Mouse (Mus musculus) myocyte (in vitro differentiated cells): Measurements from ENCODE around the gene Bcas3.

ENCODE experiments used
- E2F4 ChIP-seq: IDR thresholded peaks from one replicate; pipeline ENCODE4 v1.6.1; 2011; ENCODE audit warnings: mild to moderate bottlenecking, control low read depth, moderate library complexity; ENCODE audit not compliant: insufficient read depth
- MAX ChIP-seq: IDR thresholded peaks from one replicate; pipeline ENCODE4 v1.6.1; 2011; ENCODE audit warnings: low read depth, mild to moderate bottlenecking, control low read depth
- POLR2A ChIP-seq: IDR thresholded peaks from one replicate; pipeline ENCODE4 v1.6.1; 2011; ENCODE audit warnings: low read depth, mild to moderate bottlenecking, control low read depth, moderate library complexity; ENCODE audit not compliant: insufficient read length
- POLR2AphosphoS2 ChIP-seq: IDR thresholded peaks from one replicate; pipeline ENCODE4 v1.6.1; 2011; ENCODE audit warnings: low read depth, control low read depth; ENCODE audit not compliant: insufficient read length
- TCF3 ChIP-seq: IDR thresholded peaks from one replicate; pipeline ENCODE4 v1.6.1; 2011; ENCODE audit warnings: low read depth, control low read depth; ENCODE audit not compliant: insufficient read length
- USF1 ChIP-seq: IDR thresholded peaks from one replicate; pipeline ENCODE4 v1.6.1; 2011; ENCODE audit warnings: low read depth, mild to moderate bottlenecking, control low read depth, moderate library complexity

DNA sequence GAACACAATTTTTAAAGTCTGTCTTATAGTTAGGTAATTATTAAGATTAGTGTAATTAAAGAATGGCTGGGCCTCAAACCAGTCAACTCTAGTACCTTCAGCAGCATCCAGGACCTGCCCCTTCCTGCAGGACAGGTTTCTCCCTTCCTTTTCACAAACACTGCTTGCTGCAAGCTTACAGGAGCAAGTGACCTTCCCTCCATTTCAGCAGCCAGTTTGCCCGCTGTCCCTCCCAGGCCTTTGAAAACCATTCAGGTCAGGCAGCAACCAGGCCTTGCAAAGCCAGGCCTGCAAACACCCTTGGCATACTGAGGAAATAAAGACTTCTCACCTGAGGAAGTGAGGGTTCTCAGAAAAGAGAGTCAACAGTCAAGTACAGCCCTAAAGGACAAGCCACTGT, 438.2 kb downstream of the Bcas3 start:
- TF ChIP-seq TCF3, result no peak
- no peak for TF ChIP-seq POLR2A
- no peak for TF ChIP-seq MAX
- no peak for TF ChIP-seq USF1
- no peak for TF ChIP-seq E2F4
- no peak for TF ChIP-seq POLR2AphosphoS2
